In the genomic region with DNA sequence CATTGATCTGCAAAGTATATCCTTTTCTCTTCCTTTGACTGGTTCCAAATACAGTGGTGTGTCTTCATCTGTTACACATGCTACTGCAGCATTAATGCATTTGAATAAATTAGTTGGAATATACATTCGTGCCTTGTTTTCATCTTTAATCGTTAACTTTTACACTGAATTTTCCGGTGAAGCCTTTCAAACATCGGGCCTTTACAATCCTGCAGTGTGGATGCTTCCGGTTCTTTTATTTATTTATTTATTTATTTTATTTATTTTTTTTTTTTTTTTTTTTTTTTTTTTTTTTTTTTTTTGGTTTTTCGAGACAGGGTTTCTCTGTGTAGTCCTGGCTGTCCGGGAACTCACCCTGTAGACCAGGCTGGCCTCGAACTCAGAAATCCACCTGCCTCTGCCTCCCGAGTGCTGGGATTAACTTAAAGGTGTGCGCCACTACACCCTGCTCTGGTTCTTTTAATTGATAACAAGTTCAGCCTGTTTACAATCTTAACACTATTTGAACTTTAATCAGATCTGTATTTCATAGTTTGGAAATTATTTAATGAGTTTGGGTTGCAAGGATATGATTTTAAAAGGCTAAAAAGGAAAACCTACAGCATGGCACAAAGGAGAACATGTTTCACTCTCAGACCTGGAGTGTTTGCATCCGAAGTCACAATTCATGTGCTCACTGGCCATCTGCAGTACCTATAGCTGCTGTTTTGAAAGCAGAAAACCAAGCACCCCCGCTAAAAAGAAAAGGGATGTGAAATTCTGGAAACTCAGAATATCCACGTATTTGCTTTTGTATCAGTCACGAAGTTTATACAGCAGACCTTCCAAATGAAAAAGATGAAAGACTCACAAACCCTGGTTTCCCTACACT, we compare ENCODE assay signal across 8 mouse cellular contexts. TPM values are rescaled to one million over a fixed set of nuclear protein-coding genes. Genes with fewer than 3 reads are reported as not detected.
DNase-seq lines count a peak whose midpoint lies in the region; ATAC-seq and TF ChIP-seq lines count a peak whose summit lies in the region.

No protein-coding gene starts in this region.

- ATAC-seq in lung, embryonic 14.5 days (ENCODE audit: insufficient read depth): peak; percentile 36
- ATAC-seq in limb, embryonic 11.5 days (ENCODE audit: insufficient number of reproducible peaks, low FRiP score, low TSS enrichment, low read depth): 0 out of 2 replicates have a peak, but pooled peaks have one; percentile 36
- peak; percentile 39 for ATAC-seq in neural tube, embryonic 15.5 days (ENCODE audit: low FRiP score)

- TF ChIP-seq CTCF in lung, embryonic 14.5 days (IDR thresholded peaks at IDR 0.05; ENCODE audit: low read depth): no peak

- peak overlapping the region; percentile 86 for H3K4me2 ChIP-seq in lung, embryonic 14.5 days
- H3K4me2 ChIP-seq in limb, embryonic 11.5 days (ENCODE audit: low read depth, severe bottlenecking): peak overlapping the region; percentile 67
- H3K4me2 ChIP-seq in neural tube, embryonic 15.5 days: peak overlapping the region; percentile 61

- no peak for DNase-seq in lung, embryonic 14.5 days
- DNase-seq in lung, adult 18-20 months: no peak
- no peak for DNase-seq in limb, embryonic 11.5 days (ENCODE audit: low spot score)
- DNase-seq in adrenal gland, adult 2 months: no peak
- no peak for DNase-seq in cerebellum, adult 18-20 months
- no peak for DNase-seq in urinary bladder, postnatal 4 days (ENCODE audit: low spot score in 2 of 2)

- peak overlapping the region; percentile 89 for H3K4me3 ChIP-seq in lung, embryonic 14.5 days (ENCODE audit: low read depth, low read length)
- peak overlapping the region; percentile 78 for H3K4me3 ChIP-seq in erythroblast, embryonic 14.5 days (replicated peaks)
- H3K4me3 ChIP-seq in limb, embryonic 11.5 days (ENCODE audit: low read depth, low read length): peak overlapping the region; percentile 86
- peak overlapping the region; percentile 80 for H3K4me3 ChIP-seq in neural tube, embryonic 15.5 days (replicated peaks)

- peak overlapping the region; percentile 95 for H3K9ac ChIP-seq in lung, embryonic 14.5 days
- peak overlapping the region; percentile 93; the same call in 1 of the 2 replicates for H3K9ac ChIP-seq in limb, embryonic 11.5 days (ENCODE audit: low read length)
- peak overlapping the region; percentile 87 for H3K9ac ChIP-seq in neural tube, embryonic 15.5 days (replicated peaks)

- H3K9me3 ChIP-seq in lung, embryonic 14.5 days (ENCODE audit: low read depth, low read length): no peaks in the 10 kb centered on the region
- H3K9me3 ChIP-seq in erythroblast, embryonic 14.5 days (ENCODE audit: control insufficient read depth, low read length): no peaks in the 10 kb centered on the region
- no peaks in the 10 kb centered on the region for H3K9me3 ChIP-seq in limb, embryonic 11.5 days (ENCODE audit: control insufficient read depth, low read length)
- no peaks in the 10 kb centered on the region for H3K9me3 ChIP-seq in neural tube, embryonic 15.5 days (replicated peaks)

- no peaks in the 10 kb centered on the region for H3K27me3 ChIP-seq in lung, embryonic 14.5 days (ENCODE audit: insufficient read depth, low read length)
- no peaks in the 10 kb centered on the region for H3K27me3 ChIP-seq in erythroblast, embryonic 14.5 days (ENCODE audit: control insufficient read depth)
- no peaks in the 10 kb centered on the region for H3K27me3 ChIP-seq in limb, embryonic 11.5 days (ENCODE audit: control insufficient read depth, insufficient read depth, low read length)
- no peaks in the 10 kb centered on the region for H3K27me3 ChIP-seq in neural tube, embryonic 15.5 days (replicated peaks)

- H3K36me3 ChIP-seq in lung, embryonic 14.5 days (ENCODE audit: insufficient read depth): peaks cover 36% of the 10 kb centered on the region
- peaks cover 70% of the 10 kb centered on the region for H3K36me3 ChIP-seq in erythroblast, embryonic 14.5 days (ENCODE audit: control insufficient read depth)
- peaks cover 6% of the 10 kb centered on the region; the same call in 1 of the 2 replicates for H3K36me3 ChIP-seq in limb, embryonic 11.5 days (ENCODE audit: control insufficient read depth, insufficient read depth, low read length)
- peaks cover 31% of the 10 kb centered on the region for H3K36me3 ChIP-seq in neural tube, embryonic 15.5 days

- WGBS in lung, embryonic 14.5 days: 59% methylated on average over 13 of the region's 14 CpGs
- WGBS in limb, embryonic 11.5 days: 67% methylated on average over 13 of the region's 14 CpGs
- 64% methylated on average over 13 of the region's 14 CpGs for WGBS in neural tube, embryonic 15.5 days

- H3K4me1 ChIP-seq in lung, embryonic 14.5 days (ENCODE audit: insufficient read depth): peaks cover 8% of the 10 kb centered on the region
- H3K4me1 ChIP-seq in erythroblast, embryonic 14.5 days (ENCODE audit: control insufficient read depth): peaks cover 56% of the 10 kb centered on the region
- peaks cover 6% of the 10 kb centered on the region; the same call in 1 of the 2 replicates for H3K4me1 ChIP-seq in limb, embryonic 11.5 days (ENCODE audit: control insufficient read depth, insufficient read depth, low read length)
- H3K4me1 ChIP-seq in neural tube, embryonic 15.5 days: peaks cover 20% of the 10 kb centered on the region

- H3K27ac ChIP-seq in lung, embryonic 14.5 days (ENCODE audit: low read depth): peak overlapping the region; percentile 91
- peak overlapping the region; percentile 91 for H3K27ac ChIP-seq in limb, embryonic 11.5 days (replicated peaks; ENCODE audit: low read depth, low read length)
- H3K27ac ChIP-seq in neural tube, embryonic 15.5 days (replicated peaks): peak overlapping the region; percentile 94

RNA-seq across cellular contexts. Expression of a gene that starts 0.6 kb away (rescaled TPM):
- polyA plus RNA-seq in lung, embryonic 14.5 days (2014; fragmentation: Nextera tagmentation; extraction: Ambion mirVana): 223 and 228 TPM in 2 replicates
- 6.1 and 9.2 TPM in 2 replicates for polyA plus RNA-seq in erythroblast, embryonic 14.5 days (2012)
- 204 and 208 TPM in 2 replicates for polyA plus RNA-seq in limb, embryonic 11.5 days (2014; fragmentation: Nextera tagmentation; extraction: Ambion mirVana)
- 199 and 218 TPM in 2 replicates for polyA plus RNA-seq in neural tube, embryonic 15.5 days (2015; fragmentation: Nextera tagmentation; extraction: Ambion mirVana)
- total RNA-seq in adrenal gland, adult 2 months (2021): 10 to 100 TPM; 63.1 to 70.9 TPM
- 11.8 and 16.3 TPM in 2 replicates for polyA plus RNA-seq in adrenal gland, adult 2 months (2012; rRNA removed)

RNA-seq across cellular contexts. Expression of a gene that starts 22.5 kb away (rescaled TPM):
- 129 and 139 TPM in 2 replicates for polyA plus RNA-seq in lung, embryonic 14.5 days (2014; fragmentation: Nextera tagmentation; extraction: Ambion mirVana)
- polyA plus RNA-seq in erythroblast, embryonic 14.5 days (2012): 1.8 and 2.1 TPM in 2 replicates
- polyA plus RNA-seq in limb, embryonic 11.5 days (2014; fragmentation: Nextera tagmentation; extraction: Ambion mirVana): 113 and 127 TPM in 2 replicates
- 58.9 and 68.7 TPM in 2 replicates for polyA plus RNA-seq in neural tube, embryonic 15.5 days (2015; fragmentation: Nextera tagmentation; extraction: Ambion mirVana)
- total RNA-seq in adrenal gland, adult 2 months (2021): 100 to 1,000 TPM in 1 of 2 experiments, 10 to 100 TPM in 1; 91.1 to 109 TPM
- 17.1 and 20.0 TPM in 2 replicates for polyA plus RNA-seq in adrenal gland, adult 2 months (2012; rRNA removed)

RNA-seq across cellular contexts. Expression of a gene that starts 26.1 kb away (rescaled TPM):
- polyA plus RNA-seq in lung, embryonic 14.5 days (2014; fragmentation: Nextera tagmentation; extraction: Ambion mirVana): 0.18 and 0.21 TPM in 2 replicates
- not detected in 2 replicates for polyA plus RNA-seq in erythroblast, embryonic 14.5 days (2012)
- 0.06 TPM in 1 of 2 replicates, not detected in the other for polyA plus RNA-seq in limb, embryonic 11.5 days (2014; fragmentation: Nextera tagmentation; extraction: Ambion mirVana)
- 0.77 TPM in 1 of 2 replicates, not detected in the other for polyA plus RNA-seq in neural tube, embryonic 15.5 days (2015; fragmentation: Nextera tagmentation; extraction: Ambion mirVana)
- total RNA-seq in adrenal gland, adult 2 months (2021): under 1 TPM in 1 of 2 experiments, not detected in 1; 0.07 TPM
- polyA plus RNA-seq in adrenal gland, adult 2 months (2012; rRNA removed): not detected in 2 replicates

Comparison
In these comparisons a context has a peak if more than half of its experiments do, and no peak if none do; other contexts are left out.
1. RNA of a gene that starts 0.6 kb away (polyA plus RNA-seq): 223 to 228 TPM in lung, embryonic 14.5 days, 199 to 218 TPM in neural tube, embryonic 15.5 days and 204 to 208 TPM in limb, embryonic 11.5 days; 11.8 to 16.3 TPM in adrenal gland, adult 2 months and 6.1 to 9.2 TPM in erythroblast, embryonic 14.5 days; every median in the first group is over 10 times any median in the second.
2. Peak in every context shown above with its lines, with median percentiles within 50 percentile points of each other: ATAC-seq, H3K27ac ChIP-seq, H3K4me2 ChIP-seq, H3K4me3 ChIP-seq and H3K9ac ChIP-seq.